ENCODE assay signal across 8 mouse cellular contexts in genomic region chr17:35045807-35046680, GRCm38 (mm10). TPM values are rescaled to one million over a fixed set of nuclear protein-coding genes. Genes with fewer than 3 reads are reported as not detected.
DNase-seq lines count a peak whose midpoint lies in the region; ATAC-seq and TF ChIP-seq lines count a peak whose summit lies in the region.

No protein-coding gene starts in this region.

- no peak for TF ChIP-seq CTCF in C2C12 (IDR thresholded peaks at IDR 0.05; ENCODE audit: control insufficient read depth, insufficient read depth, insufficient read length)
- TF ChIP-seq CTCF in liver, adult 2 months (IDR thresholded peaks at IDR 0.05; ENCODE audit: low read depth, low read length): no peak

- peaks cover 39% of the 10 kb centered on the region for H3K4me1 ChIP-seq in heart, embryonic 11.5 days (ENCODE audit: control insufficient read depth, insufficient read depth, low read length)
- H3K4me1 ChIP-seq in erythroblast, embryonic 14.5 days (ENCODE audit: control insufficient read depth): peaks cover 92% of the 10 kb centered on the region
- peaks cover 16% of the 10 kb centered on the region for H3K4me1 ChIP-seq in liver, adult 2 months (ENCODE audit: control insufficient read depth, insufficient read depth, low read length)
- H3K4me1 ChIP-seq in stomach, embryonic 16.5 days (ENCODE audit: control insufficient read depth, insufficient read depth, low read length): peaks cover 48% of the 10 kb centered on the region

- peak overlapping the region; percentile 53 for H3K4me3 ChIP-seq in heart, embryonic 11.5 days (ENCODE audit: low read depth, low read length)
- peak overlapping the region; percentile 34 for H3K4me3 ChIP-seq in C2C12 (ENCODE audit: insufficient read depth, poor library complexity, severe bottlenecking)
- H3K4me3 ChIP-seq in erythroblast, embryonic 14.5 days (replicated peaks): peak overlapping the region; percentile 81
- H3K4me3 ChIP-seq in liver, adult 2 months (ENCODE audit: insufficient read depth, low read depth, low read length): peak overlapping the region; percentile 59
- peak overlapping the region; percentile 67 for H3K4me3 ChIP-seq in stomach, embryonic 16.5 days (replicated peaks; ENCODE audit: low read length)

- no peak for TF ChIP-seq POLR2A in liver, adult 2 months (IDR thresholded peaks at IDR 0.05; ENCODE audit: extremely low read depth, insufficient read depth, low read length)

- H3K79me3 ChIP-seq in C2C12 (ENCODE audit: low read depth): peaks cover 6% of the 10 kb centered on the region

- H3K4me2 ChIP-seq in heart, embryonic 11.5 days: peak overlapping the region; percentile 89
- peak overlapping the region; percentile 100 for H3K4me2 ChIP-seq in stomach, embryonic 16.5 days (ENCODE audit: low read depth, low read length)

- H3K36me3 ChIP-seq in heart, embryonic 11.5 days (ENCODE audit: control insufficient read depth, insufficient read depth, low read length): no peaks in the 10 kb centered on the region
- no peaks in the 10 kb centered on the region for H3K36me3 ChIP-seq in C2C12 (ENCODE audit: control insufficient read depth, insufficient read depth)
- H3K36me3 ChIP-seq in erythroblast, embryonic 14.5 days (ENCODE audit: control insufficient read depth): no peaks in the 10 kb centered on the region; the same call in 1 of the 2 replicates
- H3K36me3 ChIP-seq in liver, adult 2 months (ENCODE audit: control insufficient read depth, insufficient read depth, low read length): no peaks in the 10 kb centered on the region
- H3K36me3 ChIP-seq in stomach, embryonic 16.5 days (ENCODE audit: control insufficient read depth, insufficient read depth, low read length): no peaks in the 10 kb centered on the region

- H3K27ac ChIP-seq in heart, embryonic 11.5 days (ENCODE audit: low read depth, low read length): peak overlapping the region; percentile 90
- H3K27ac ChIP-seq in liver, adult 2 months (replicated peaks; ENCODE audit: insufficient read depth, low read depth, low read length): peak overlapping the region; percentile 37
- H3K27ac ChIP-seq in stomach, embryonic 16.5 days (ENCODE audit: low read length): peak overlapping the region; percentile 99

- WGBS in heart, embryonic 11.5 days (ENCODE audit: insufficient replicate concordance): 4% methylated on average over 47 of the region's 48 CpGs
- WGBS in liver, adult 2 months: 5% methylated on average over 46 of the region's 48 CpGs
- 3% methylated on average over 48 of the region's 48 CpGs for WGBS in stomach, embryonic 16.5 days

- no peak for ATAC-seq in heart, embryonic 11.5 days (replicated peaks; ENCODE audit: insufficient number of reproducible peaks, low FRiP score, low TSS enrichment)
- ATAC-seq in stomach, embryonic 16.5 days (ENCODE audit: insufficient read depth, low FRiP score): no peak

- H3K9me3 ChIP-seq in heart, embryonic 11.5 days (replicated peaks; ENCODE audit: control insufficient read depth, low read length): no peaks in the 10 kb centered on the region
- no peaks in the 10 kb centered on the region for H3K9me3 ChIP-seq in erythroblast, embryonic 14.5 days (ENCODE audit: control insufficient read depth, low read length)
- no peaks in the 10 kb centered on the region for H3K9me3 ChIP-seq in stomach, embryonic 16.5 days (replicated peaks; ENCODE audit: control insufficient read depth, low read length)

- H3K27me3 ChIP-seq in heart, embryonic 11.5 days (ENCODE audit: control insufficient read depth, insufficient read depth, low read length): no peaks in the 10 kb centered on the region
- H3K27me3 ChIP-seq in C2C12 (ENCODE audit: control insufficient read depth, insufficient read depth, insufficient read length): no peaks in the 10 kb centered on the region
- H3K27me3 ChIP-seq in erythroblast, embryonic 14.5 days (ENCODE audit: control insufficient read depth): no peaks in the 10 kb centered on the region
- H3K27me3 ChIP-seq in liver, adult 2 months (ENCODE audit: control insufficient read depth, insufficient read depth, low read length): no peaks in the 10 kb centered on the region
- no peaks in the 10 kb centered on the region for H3K27me3 ChIP-seq in stomach, embryonic 16.5 days (ENCODE audit: control insufficient read depth, insufficient read depth, low read length)

- DNase-seq in heart, adult 8-10 months (ENCODE audit: low spot score): no peak
- no peak for DNase-seq in liver, adult 2 months (ENCODE audit: extremely low read depth, low read depth, low spot score)
- no peak for DNase-seq in adrenal gland, adult 2 months
- no peak for DNase-seq in layer of hippocampus, postnatal 14 days (ENCODE audit: low spot score in 2 of 2)

- H3K79me2 ChIP-seq in C2C12 (ENCODE audit: control insufficient read depth, insufficient read depth): peaks cover 23% of the 10 kb centered on the region
- H3K79me2 ChIP-seq in liver, adult 2 months (ENCODE audit: control insufficient read depth, insufficient read depth, low read length): no peaks in the 10 kb centered on the region

- peak overlapping the region; percentile 75 for H3ac ChIP-seq in C2C12 (ENCODE audit: control insufficient read depth, insufficient read length, low read depth)

- peak overlapping the region; percentile 87 for H3K9ac ChIP-seq in heart, embryonic 11.5 days (ENCODE audit: low read depth, low read length)
- peak overlapping the region; percentile 70 for H3K9ac ChIP-seq in liver, adult 2 months (ENCODE audit: low read depth, low read length)
- peak overlapping the region; percentile 95 for H3K9ac ChIP-seq in stomach, embryonic 16.5 days (ENCODE audit: low read length)

TF ChIP-seq in C2C12, 6 proteins besides CTCF, POLR2A, EP300 and RAD21:
- no peak for TF ChIP-seq MYOG (IDR thresholded peaks at IDR 0.05; ENCODE audit: control insufficient read depth, extremely low read depth, insufficient read length)
- no peak for TF ChIP-seq CEBPB (IDR thresholded peaks at IDR 0.05; ENCODE audit: low read depth)
- peak; percentile 83 for TF ChIP-seq MAX (IDR thresholded peaks at IDR 0.05)
- no peak for TF ChIP-seq MYOD1 (IDR thresholded peaks at IDR 0.05; ENCODE audit: control insufficient read depth, insufficient read length, low read depth)
TF ChIP-seq in C2C12: peak in this region for 1.

RNA-seq across cellular contexts. Expression of gene Msh5, which starts 0.5 kb away (rescaled TPM):
- 4.4 and 4.6 TPM in 2 replicates for polyA plus RNA-seq in heart, embryonic 11.5 days (2014; fragmentation: Nextera tagmentation; extraction: Ambion mirVana)
- under 1 TPM in 2 of 4 experiments, not detected in 2; 0.33 to 0.56 TPM for total RNA-seq in heart, adult 8-10 months (2022)
- 0.76 TPM for polyA plus RNA-seq in C2C12 (2012; fragmentation: generic; extraction: Trizol)
- 0.90 and 1.3 TPM in 2 replicates for polyA plus RNA-seq in erythroblast, embryonic 14.5 days (2012)
- 1.0 and 2.0 TPM in 2 replicates for total RNA-seq in liver, adult 2 months (2014; rRNA removed)
- polyA plus RNA-seq in liver, adult 2 months (2012; rRNA removed): 1.1 and 3.9 TPM in 2 replicates
- polyA plus RNA-seq in stomach, embryonic 16.5 days (2015; fragmentation: Nextera tagmentation; extraction: Ambion mirVana): 3.9 and 4.2 TPM in 2 replicates
- under 1 TPM; 0.75 to 0.93 TPM for total RNA-seq in adrenal gland, adult 2 months (2021)
- polyA plus RNA-seq in adrenal gland, adult 2 months (2012; rRNA removed): 1.3 and 1.7 TPM in 2 replicates
- total RNA-seq in layer of hippocampus, postnatal 14 days (2021): 1 to 10 TPM in 1 of 2 experiments, under 1 TPM in 1; 0.79 to 1.9 TPM

RNA-seq across cellular contexts. Expression of gene Clic1, which starts 3.7 kb away (rescaled TPM):
- 86.4 and 228 TPM in 2 replicates for polyA plus RNA-seq in heart, embryonic 11.5 days (2014; fragmentation: Nextera tagmentation; extraction: Ambion mirVana)
- total RNA-seq in heart, adult 8-10 months (2022): 10 to 100 TPM; 21.6 to 33.8 (median 30.0) TPM
- 509 TPM for polyA plus RNA-seq in C2C12 (2012; fragmentation: generic; extraction: Trizol)
- polyA plus RNA-seq in erythroblast, embryonic 14.5 days (2012): 5.1 and 6.0 TPM in 2 replicates
- 15.9 and 20.3 TPM in 2 replicates for total RNA-seq in liver, adult 2 months (2014; rRNA removed)
- 12.2 and 16.8 TPM in 2 replicates for polyA plus RNA-seq in liver, adult 2 months (2012; rRNA removed)
- polyA plus RNA-seq in stomach, embryonic 16.5 days (2015; fragmentation: Nextera tagmentation; extraction: Ambion mirVana): 396 and 441 TPM in 2 replicates
- total RNA-seq in adrenal gland, adult 2 months (2021): 100 to 1,000 TPM in 1 of 2 experiments, 10 to 100 TPM in 1; 80.8 to 136 TPM
- polyA plus RNA-seq in adrenal gland, adult 2 months (2012; rRNA removed): 62.2 and 64.1 TPM in 2 replicates
- total RNA-seq in layer of hippocampus, postnatal 14 days (2021): 10 to 100 TPM; 11.7 to 14.8 TPM

RNA-seq across cellular contexts. Expression of gene Ddah2, which starts 12.8 kb away (rescaled TPM):
- polyA plus RNA-seq in heart, embryonic 11.5 days (2014; fragmentation: Nextera tagmentation; extraction: Ambion mirVana): 213 and 217 TPM in 2 replicates
- 10 to 100 TPM; 13.5 to 22.7 (median 21.5) TPM for total RNA-seq in heart, adult 8-10 months (2022)
- polyA plus RNA-seq in C2C12 (2012; fragmentation: generic; extraction: Trizol): 129 TPM
- polyA plus RNA-seq in erythroblast, embryonic 14.5 days (2012): 0.78 and 0.92 TPM in 2 replicates
- 3.0 and 3.6 TPM in 2 replicates for total RNA-seq in liver, adult 2 months (2014; rRNA removed)
- 3.8 and 3.9 TPM in 2 replicates for polyA plus RNA-seq in liver, adult 2 months (2012; rRNA removed)
- 190 and 193 TPM in 2 replicates for polyA plus RNA-seq in stomach, embryonic 16.5 days (2015; fragmentation: Nextera tagmentation; extraction: Ambion mirVana)
- 10 to 100 TPM in 1 of 2 experiments, 1 to 10 TPM in 1; 7.2 to 26.6 TPM for total RNA-seq in adrenal gland, adult 2 months (2021)
- polyA plus RNA-seq in adrenal gland, adult 2 months (2012; rRNA removed): 25.9 and 35.6 TPM in 2 replicates
- 10 to 100 TPM; 26.4 to 33.1 TPM for total RNA-seq in layer of hippocampus, postnatal 14 days (2021)

RNA-seq across cellular contexts. Expression of gene Sapcd1, which starts 18.2 kb away (rescaled TPM):
- 1.8 and 2.1 TPM in 2 replicates for polyA plus RNA-seq in heart, embryonic 11.5 days (2014; fragmentation: Nextera tagmentation; extraction: Ambion mirVana)
- not detected for total RNA-seq in heart, adult 8-10 months (2022)
- polyA plus RNA-seq in C2C12 (2012; fragmentation: generic; extraction: Trizol): 0.23 TPM
- polyA plus RNA-seq in erythroblast, embryonic 14.5 days (2012): 0.87 and 0.97 TPM in 2 replicates
- 0.54 TPM in 1 of 2 replicates, not detected in the other for total RNA-seq in liver, adult 2 months (2014; rRNA removed)
- polyA plus RNA-seq in liver, adult 2 months (2012; rRNA removed): 0.66 TPM in 1 of 2 replicates, not detected in the other
- polyA plus RNA-seq in stomach, embryonic 16.5 days (2015; fragmentation: Nextera tagmentation; extraction: Ambion mirVana): 14.2 and 14.3 TPM in 2 replicates
- total RNA-seq in adrenal gland, adult 2 months (2021): under 1 TPM in 1 of 2 experiments, not detected in 1; 0.79 TPM
- 0.83 and 2.0 TPM in 2 replicates for polyA plus RNA-seq in adrenal gland, adult 2 months (2012; rRNA removed)
- 1 to 10 TPM; 1.8 to 2.6 TPM for total RNA-seq in layer of hippocampus, postnatal 14 days (2021)

RNA-seq across cellular contexts. Expression of gene Ly6g6c, which starts 19.1 kb away (rescaled TPM):
- polyA plus RNA-seq in heart, embryonic 11.5 days (2014; fragmentation: Nextera tagmentation; extraction: Ambion mirVana): not detected in 2 replicates
- total RNA-seq in heart, adult 8-10 months (2022): not detected
- polyA plus RNA-seq in C2C12 (2012; fragmentation: generic; extraction: Trizol): 0.12 TPM
- polyA plus RNA-seq in erythroblast, embryonic 14.5 days (2012): not detected in 2 replicates
- total RNA-seq in liver, adult 2 months (2014; rRNA removed): not detected in 2 replicates
- polyA plus RNA-seq in liver, adult 2 months (2012; rRNA removed): not detected in 2 replicates
- 50.6 and 109 TPM in 2 replicates for polyA plus RNA-seq in stomach, embryonic 16.5 days (2015; fragmentation: Nextera tagmentation; extraction: Ambion mirVana)
- not detected for total RNA-seq in adrenal gland, adult 2 months (2021)
- not detected in 2 replicates for polyA plus RNA-seq in adrenal gland, adult 2 months (2012; rRNA removed)
- total RNA-seq in layer of hippocampus, postnatal 14 days (2021): not detected

Comparison
In these comparisons a context has a peak if more than half of its experiments do, and no peak if none do; other contexts are left out.
1. H3K27ac ChIP-seq: peak in every context shown above with its lines; median percentile 99 in stomach, embryonic 16.5 days; 90 in heart, embryonic 11.5 days; 37 in liver, adult 2 months.